Mouse (Mus musculus) heart, postnatal 36 days (tissue): ENCODE results near the gene Sh3rf1. TPM values are rescaled to one million over a fixed set of nuclear protein-coding genes. Genes with fewer than 3 reads are reported as not detected.

ENCODE experiments used
- DNase-seq, 2 experiments: peaks; one replicate each; pipeline ENCODE4 v3.0.0; 2021 to 2022
- intact Hi-C: fragments of 180-260 bp; cut with DNase I; formaldehyde crosslinking; loops from one replicate; pipeline ENCODE4 v1.15.1; 2025
- total RNA-seq, 2 experiments: library from RNA; stranded (reverse); gene quantifications; 2 replicates each; pipeline ENCODE4 v1.2.3; 2021

Gene Sh3rf1
- total RNA-seq, 2 experiments from 2014 or later: 5.7 to 6.5 TPM

- DNase-seq: no peak
- intact Hi-C loops: no loop called here
These were observed 5.2 kb upstream of the Sh3rf1 start for GRCm38 (mm10) chr8:61218439-61218838.

GRCm38 (mm10) chr8:61223283-61223682 is 389 bp upstream of the Sh3rf1 start:
- intact Hi-C loops: loop anchor here (5.0 to 10.0 kb wide), 3 partner anchors 134 to 264 kb away; partner anchors contain the start of genes Cbr4 and Clcn3
- no peak for DNase-seq

GRCm38 (mm10) chr8:61224380-61225092 is 864 bp downstream of the Sh3rf1 start:
- DNase-seq: peak; percentile 59 to 70
- intact Hi-C loops: loop anchor here (2.0 to 10.0 kb wide), 4 partner anchors 92 to 263 kb away; partner anchors contain the start of genes Cbr4 and Clcn3

- intact Hi-C loops: loop anchor here (2.0 to 10.0 kb wide), 2 partner anchors 91 to 241 kb away; partner anchors contain the start of gene Clcn3
- DNase-seq: peak; percentile 5 to 13
These were observed 2.1 kb downstream of the Sh3rf1 start for GRCm38 (mm10) chr8:61225581-61226395.

- intact Hi-C loops: loop anchor here (10.0 kb wide), 1 partner anchor 242 kb away; the partner anchor contains the start of gene Clcn3
- no peak for DNase-seq
These were observed 3.0 kb downstream of the Sh3rf1 start for GRCm38 (mm10) chr8:61226632-61227031.

GRCm38 (mm10) chr8:61228678-61229077 is 5.0 kb downstream of the Sh3rf1 start:
- peak; percentile 2 to 11 for DNase-seq
- intact Hi-C loops: loop anchor here (2.0 to 10.0 kb wide), 2 partner anchors 18 to 244 kb away; partner anchors contain the start of gene Clcn3

- intact Hi-C loops: loop anchor here (2.0 to 10.0 kb wide), 2 partner anchors 17 to 245 kb away; partner anchors contain the start of gene Clcn3
- no peak for DNase-seq
These were observed 6.0 kb downstream of the Sh3rf1 start for GRCm38 (mm10) chr8:61229511-61230195.

GRCm38 (mm10) chr8:61230881-61231755 is 7.4 kb downstream of the Sh3rf1 start:
- no peak for DNase-seq
- intact Hi-C loops: no loop called here

- intact Hi-C loops: no loop called here
- DNase-seq: no peak
These were observed 11.8 kb downstream of the Sh3rf1 start for GRCm38 (mm10) chr8:61235499-61235898.

- no peak for DNase-seq
- intact Hi-C loops: no loop called here
These were observed 13.0 kb downstream of the Sh3rf1 start for GRCm38 (mm10) chr8:61236506-61237268.

- no peak for DNase-seq
- intact Hi-C loops: no loop called here
These were observed 15.9 kb downstream of the Sh3rf1 start for GRCm38 (mm10) chr8:61239576-61239975.

GRCm38 (mm10) chr8:61241229-61241628 is 17.6 kb downstream of the Sh3rf1 start:
- DNase-seq: no peak
- intact Hi-C loops: no loop called here

GRCm38 (mm10) chr8:61242896-61243295 is 19.2 kb downstream of the Sh3rf1 start:
- intact Hi-C loops: no loop called here

GRCm38 (mm10) chr8:61243491-61243890 is 19.8 kb downstream of the Sh3rf1 start:
- intact Hi-C loops: no loop called here
- no peak for DNase-seq

More at GRCm38 (mm10) chr8:61242896-61243295, 19.2 kb downstream of the Sh3rf1 start:
- no peak for DNase-seq

- intact Hi-C loops: no loop called here
These were observed 20.5 kb downstream of the Sh3rf1 start for GRCm38 (mm10) chr8:61244157-61244556.

GRCm38 (mm10) chr8:61247270-61248025 is 23.8 kb downstream of the Sh3rf1 start:
- intact Hi-C loops: loop anchor here (2.0 kb wide), 1 partner anchor 19 kb away; no protein-coding TSS in a partner anchor
- peak; percentile 31 for DNase-seq

More at GRCm38 (mm10) chr8:61244157-61244556, 20.5 kb downstream of the Sh3rf1 start:
- no peak for DNase-seq

GRCm38 (mm10) chr8:61249511-61249910 is 25.8 kb downstream of the Sh3rf1 start:
- DNase-seq: no peak
- intact Hi-C loops: no loop called here

- intact Hi-C loops: no loop called here
- DNase-seq: no peak
These were observed 30.5 kb downstream of the Sh3rf1 start for GRCm38 (mm10) chr8:61254196-61254595.
